Mouse (Mus musculus) limb, embryonic 15.5 days (tissue): ENCODE measurements at regions not wholly inside any gene's neighbourhood (a gene's known extent, or its start where the extent isn't known, plus 50 kb on each side); places are given as distances from the start of the nearest gene placed in this dataset.

Experiments used
- ATAC-seq: fragments of 200-750 bp; cut with Nextera tagmentation; 2 replicates; pipeline ENCODE4 v1.8.0; 2017; ENCODE audit warnings: low read depth, moderate TSS enrichment; ENCODE audit not compliant: insufficient number of reproducible peaks, low FRiP score, low TSS enrichment
- H3K27ac ChIP-seq: fragments of 300-500 bp; sonication (generic); 2 replicates; pipeline ENCODE4 v1.5.1; 2015; ENCODE audit warnings: moderate library complexity, mild to moderate bottlenecking, inconsistent platforms
- H3K27me3 ChIP-seq: fragments of 300-500 bp; sonication (generic); 2 replicates; pipeline ENCODE4 v1.6.1; 2015; ENCODE audit warnings: inconsistent platforms
- H3K36me3 ChIP-seq: fragments of 300-500 bp; sonication (generic); 2 replicates; pipeline ENCODE4 v1.6.1; 2015; ENCODE audit warnings: inconsistent platforms
- H3K4me1 ChIP-seq: fragments of 300-500 bp; sonication (generic); 2 replicates; pipeline ENCODE4 v1.6.1; 2015; ENCODE audit warnings: inconsistent platforms
- H3K4me2 ChIP-seq: fragments of 300-500 bp; sonication (generic); 2 replicates; pipeline ENCODE4 v1.6.1; 2015; ENCODE audit warnings: mild to moderate bottlenecking, inconsistent platforms
- H3K4me3 ChIP-seq: fragments of 300-500 bp; sonication (generic); 2 replicates; pipeline ENCODE4 v1.5.1; 2015; ENCODE audit warnings: mild to moderate bottlenecking, inconsistent platforms
- H3K9ac ChIP-seq: fragments of 300-500 bp; sonication (generic); 2 replicates; pipeline ENCODE4 v1.6.1; 2015; ENCODE audit warnings: inconsistent platforms
- H3K9me3 ChIP-seq: fragments of 300-500 bp; sonication (generic); 2 replicates; pipeline ENCODE4 v1.6.1; 2016; ENCODE audit warnings: inconsistent platforms
- WGBS: fragments of 180-500 bp; shearing (Covaris S2); methylation state at CpG from one replicate; pipeline ENCODE4 v1.1.7; 2015; 5-methylcytosine and 5-hydroxymethylcytosine counted together

GRCm38 (mm10) chr5:119984206-119984605 lies 132.1 kb upstream of the Rbm19 start:
- Histone ChIP-seq H3K4me1 (peaks cover 22% of the 10 kb centered on the region), H3K4me2 (no peak overlapping the region), H3K36me3 (no peaks in the 10 kb centered on the region), H3K9ac (no peak overlapping the region), H3K4me3 (no peak overlapping the region), H3K9me3 (no peaks in the 10 kb centered on the region), H3K27ac (no peak overlapping the region), H3K27me3 (no peaks in the 10 kb centered on the region)
- WGBS, result 61% methylated on average over 7 of the region's 7 CpGs
- no peak for ATAC-seq

- Histone ChIP-seq H3K27me3 (no peaks in the 10 kb centered on the region), H3K9me3 (no peaks in the 10 kb centered on the region), H3K9ac (no peak overlapping the region), H3K27ac (no peak overlapping the region), H3K4me2 (no peak overlapping the region), H3K36me3 (no peaks in the 10 kb centered on the region), H3K4me1 (0 out of 2 replicates have a peak, but pooled peaks cover 7% of the 10 kb centered on the region), H3K4me3 (no peak overlapping the region)
- WGBS, result 61% methylated on average over 3 of the region's 3 CpGs
- no peak for ATAC-seq
These were observed 124.1 kb upstream of the Rbm19 start for GRCm38 (mm10) chr5:119992130-119992529.

GRCm38 (mm10) chr5:119995726-119996125 lies 120.5 kb upstream of the Rbm19 start:
- no peaks in the 10 kb centered on the region for H3K4me1 ChIP-seq
- H3K27me3 ChIP-seq, result no peaks in the 10 kb centered on the region
- ATAC-seq, result no peak
- no peak overlapping the region for H3K4me3 ChIP-seq
- WGBS, result 89% methylated on average over 1 of the region's 1 CpGs
- H3K27ac ChIP-seq, result no peak overlapping the region
- no peak overlapping the region for H3K9ac ChIP-seq
- H3K9me3 ChIP-seq, result no peaks in the 10 kb centered on the region
- H3K4me2 ChIP-seq, result no peak overlapping the region
- no peaks in the 10 kb centered on the region for H3K36me3 ChIP-seq

- no peak overlapping the region for H3K4me3 ChIP-seq
- H3K36me3 ChIP-seq, result no peaks in the 10 kb centered on the region
- WGBS, result 85% methylated on average over 6 of the region's 6 CpGs
- no peak for ATAC-seq
- H3K27ac ChIP-seq, result no peak overlapping the region
- H3K27me3 ChIP-seq, result no peaks in the 10 kb centered on the region
- H3K4me2 ChIP-seq, result no peak overlapping the region
- no peaks in the 10 kb centered on the region for H3K4me1 ChIP-seq
- no peak overlapping the region for H3K9ac ChIP-seq
- no peaks in the 10 kb centered on the region for H3K9me3 ChIP-seq
These were observed 110.4 kb upstream of the Rbm19 start for GRCm38 (mm10) chr5:120005696-120006469.

- 60% methylated on average over 6 of the region's 6 CpGs for WGBS
- H3K9ac ChIP-seq, result no peak overlapping the region
- H3K4me1 ChIP-seq, result no peaks in the 10 kb centered on the region
- H3K27me3 ChIP-seq, result no peaks in the 10 kb centered on the region
- no peak overlapping the region for H3K27ac ChIP-seq
- ATAC-seq, result no peak
- no peaks in the 10 kb centered on the region for H3K9me3 ChIP-seq
- no peak overlapping the region for H3K4me3 ChIP-seq
- no peak overlapping the region for H3K4me2 ChIP-seq
- H3K36me3 ChIP-seq, result no peaks in the 10 kb centered on the region
These were observed 108.5 kb upstream of the Rbm19 start for GRCm38 (mm10) chr5:120007738-120008137.

- Histone ChIP-seq H3K36me3 (no peaks in the 10 kb centered on the region), H3K4me3 (no peak overlapping the region), H3K4me1 (no peaks in the 10 kb centered on the region), H3K9ac (no peak overlapping the region), H3K27me3 (no peaks in the 10 kb centered on the region), H3K27ac (no peak overlapping the region), H3K4me2 (no peak overlapping the region), H3K9me3 (no peaks in the 10 kb centered on the region)
- WGBS, result 29% methylated on average over 9 of the region's 9 CpGs
- ATAC-seq, result no peak
These were observed 108.0 kb upstream of the Rbm19 start for GRCm38 (mm10) chr5:120008306-120008705.

GRCm38 (mm10) chr5:120015417-120015816 lies 100.8 kb upstream of the Rbm19 start:
- Histone ChIP-seq H3K9ac (no peak overlapping the region), H3K27ac (no peak overlapping the region), H3K9me3 (no peaks in the 10 kb centered on the region), H3K36me3 (no peaks in the 10 kb centered on the region), H3K4me2 (no peak overlapping the region), H3K4me1 (no peaks in the 10 kb centered on the region), H3K4me3 (no peak overlapping the region), H3K27me3 (peaks cover 7% of the 10 kb centered on the region; the same call in 1 of the 2 replicates)
- WGBS, result 54% methylated on average over 10 of the region's 10 CpGs
- no peak for ATAC-seq

GRCm38 (mm10) chr5:120018126-120018525 lies 98.1 kb upstream of the Rbm19 start:
- H3K27me3 ChIP-seq, result peaks cover 7% of the 10 kb centered on the region; the same call in 1 of the 2 replicates
- H3K4me1 ChIP-seq, result no peaks in the 10 kb centered on the region
- no peak overlapping the region for H3K4me3 ChIP-seq
- 79% methylated on average over 2 of the region's 2 CpGs for WGBS
- no peak overlapping the region for H3K4me2 ChIP-seq
- no peaks in the 10 kb centered on the region for H3K36me3 ChIP-seq
- H3K9ac ChIP-seq, result no peak overlapping the region
- no peak overlapping the region for H3K27ac ChIP-seq
- ATAC-seq, result no peak
- no peaks in the 10 kb centered on the region for H3K9me3 ChIP-seq

GRCm38 (mm10) chr5:120020748-120021147 lies 95.5 kb upstream of the Rbm19 start:
- WGBS, result 86% methylated on average over 5 of the region's 5 CpGs
- H3K27me3 ChIP-seq, result 0 out of 2 replicates have a peak, but pooled peaks cover 3% of the 10 kb centered on the region
- no peaks in the 10 kb centered on the region for H3K36me3 ChIP-seq
- ATAC-seq, result no peak
- H3K4me1 ChIP-seq, result peaks cover 9% of the 10 kb centered on the region
- H3K9ac ChIP-seq, result no peak overlapping the region
- H3K9me3 ChIP-seq, result no peaks in the 10 kb centered on the region
- no peak overlapping the region for H3K4me3 ChIP-seq
- H3K4me2 ChIP-seq, result no peak overlapping the region
- no peak overlapping the region for H3K27ac ChIP-seq

- H3K4me2 ChIP-seq, result no peak overlapping the region
- H3K27me3 ChIP-seq, result 0 out of 2 replicates have a peak, but pooled peaks cover 3% of the 10 kb centered on the region
- WGBS, result 89% methylated on average over 5 of the region's 5 CpGs
- H3K9me3 ChIP-seq, result no peaks in the 10 kb centered on the region
- no peak overlapping the region for H3K27ac ChIP-seq
- no peak overlapping the region for H3K9ac ChIP-seq
- no peak for ATAC-seq
- no peak overlapping the region for H3K4me3 ChIP-seq
- no peaks in the 10 kb centered on the region for H3K36me3 ChIP-seq
- H3K4me1 ChIP-seq, result peaks cover 9% of the 10 kb centered on the region
These were observed 94.0 kb upstream of the Rbm19 start for GRCm38 (mm10) chr5:120022276-120022675.

GRCm38 (mm10) chr5:120024071-120024470 lies 92.2 kb upstream of the Rbm19 start:
- Histone ChIP-seq H3K27ac (no peak overlapping the region), H3K4me3 (no peak overlapping the region), H3K36me3 (no peaks in the 10 kb centered on the region), H3K9ac (no peak overlapping the region), H3K27me3 (peaks cover 8% of the 10 kb centered on the region; the same call in 1 of the 2 replicates), H3K9me3 (no peaks in the 10 kb centered on the region), H3K4me1 (peaks cover 9% of the 10 kb centered on the region), H3K4me2 (no peak overlapping the region)
- WGBS, result 3% methylated on average over 9 of the region's 10 CpGs
- no peak for ATAC-seq

GRCm38 (mm10) chr5:120025212-120025611 lies 91.1 kb upstream of the Rbm19 start:
- Histone ChIP-seq H3K27me3 (peaks cover 5% of the 10 kb centered on the region; the same call in 1 of the 2 replicates), H3K9ac (no peak overlapping the region), H3K4me1 (peaks cover 9% of the 10 kb centered on the region), H3K36me3 (no peaks in the 10 kb centered on the region), H3K27ac (no peak overlapping the region), H3K9me3 (no peaks in the 10 kb centered on the region), H3K4me3 (no peak overlapping the region), H3K4me2 (no peak overlapping the region)
- ATAC-seq, result no peak
